Mouse (Mus musculus) embryonic facial prominence, embryonic 14.5 days (tissue): ENCODE measurements around the gene Slc24a3. TPM values are rescaled to one million over a fixed set of nuclear protein-coding genes. Genes with fewer than 3 reads are reported as not detected.
A peak's percentile ranks its signal among the peaks of the same experiment; 100 is the strongest.

Experiments used
- ATAC-seq: fragments of 200-750 bp; cut with Nextera tagmentation; 2 replicates; pipeline ENCODE4 v1.8.0; 2017; ENCODE audit warnings: low read depth, moderate number of reproducible peaks, moderate TSS enrichment
- DNase-seq: peaks from one replicate; pipeline ENCODE4 v3.0.0-alpha.2; 2015; ENCODE audit warnings: low spot score
- H3K27ac ChIP-seq: fragments of 300-500 bp; sonication (generic); replicated peaks from 2 replicates; pipeline ENCODE4 v1.5.1; 2014; ENCODE audit warnings: low read depth, mild to moderate bottlenecking, low read length, moderate library complexity
- H3K27me3 ChIP-seq: fragments of 300-500 bp; sonication (generic); replicated peaks from 2 replicates; pipeline ENCODE4 v1.6.1; 2014; ENCODE audit warnings: low read length; ENCODE audit not compliant: control insufficient read depth, insufficient read depth
- H3K36me3 ChIP-seq: fragments of 300-500 bp; sonication (generic); 2 replicates; pipeline ENCODE4 v1.6.1; 2014; ENCODE audit warnings: low read length, mixed read lengths; ENCODE audit not compliant: control insufficient read depth, insufficient read depth
- H3K4me1 ChIP-seq: fragments of 300-500 bp; sonication (generic); 2 replicates; pipeline ENCODE4 v1.6.1; 2014; ENCODE audit warnings: antibody characterized with exemption, low read length; ENCODE audit not compliant: control insufficient read depth, insufficient read depth
- H3K4me2 ChIP-seq: fragments of 300-500 bp; sonication (generic); 2 replicates; pipeline ENCODE4 v1.6.1; 2014; ENCODE audit warnings: low read depth, mild to moderate bottlenecking, low read length, moderate library complexity, mixed read lengths
- H3K4me3 ChIP-seq: fragments of 300-500 bp; sonication (generic); 2 replicates; pipeline ENCODE4 v1.5.1; 2014; ENCODE audit warnings: low read depth, mild to moderate bottlenecking, low read length
- H3K9ac ChIP-seq: fragments of 300-500 bp; sonication (generic); 2 replicates; pipeline ENCODE4 v1.6.1; 2014; ENCODE audit warnings: low read depth, mild to moderate bottlenecking, low read length, moderate library complexity, mixed read lengths
- H3K9me3 ChIP-seq: fragments of 300-500 bp; sonication (generic); 2 replicates; pipeline ENCODE4 v1.6.1; 2016; ENCODE audit warnings: low read length; ENCODE audit not compliant: control insufficient read depth
- whole genome bisulfite sequencing: fragments of 180-500 bp; shearing (Covaris S2); extraction: QIAGEN DNeasy Blood & Tissue Kit; methylation state at CpG from one replicate; pipeline ENCODE4 v1.1.7; 2014; 5-methylcytosine and 5-hydroxymethylcytosine counted together
- polyA plus RNA-seq: library from polyadenylated mRNA; unstranded; fragments of >200 nt; fragmentation: Nextera tagmentation; extraction: Ambion mirVana; gene quantifications from 2 replicates; pipeline ENCODE4 v1.2.1, GENCODE M21; 2014

Slc24a3 gene
- polyA plus RNA-seq, 1 experiment from 2014 or later = 6.4 TPM

- Histone ChIP-seq H3K9ac (no peak overlapping the region), H3K4me3 (no peak overlapping the region), H3K4me1 (no peaks in the 10 kb centered on the region), H3K9me3 (no peaks in the 10 kb centered on the region), H3K36me3 (no peaks in the 10 kb centered on the region), H3K27ac (no peak overlapping the region), H3K27me3 (no peaks in the 10 kb centered on the region), H3K4me2 (no peak overlapping the region)
- DNase-seq (peak; percentile 80), ATAC-seq (peak; percentile 62; the same call in 1 of the 2 replicates)
- WGBS = 19% methylated on average over 12 of the region's 12 CpGs
These were observed 6.4 kb upstream of the Slc24a3 start for GRCm38 (mm10) chr2:145161046-145161700.

DNA sequence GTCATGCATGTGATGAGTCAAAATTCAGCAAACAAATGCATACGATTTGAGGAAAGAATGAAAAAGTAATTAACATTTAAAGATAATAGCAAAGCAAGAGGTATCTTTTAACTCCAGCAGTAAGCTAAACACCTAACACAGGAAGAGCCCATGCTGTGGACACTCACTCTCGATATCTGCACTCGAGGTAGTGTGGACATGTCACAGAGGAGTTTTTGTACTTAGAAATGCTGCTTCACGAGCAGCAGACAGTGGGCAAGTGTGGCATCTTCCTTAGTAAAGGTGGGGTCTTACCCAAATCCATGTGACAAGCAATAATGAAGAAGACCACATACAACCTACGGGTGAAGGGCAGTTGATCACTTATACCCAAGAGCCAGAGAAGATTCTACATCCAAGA is 3.5 kb upstream of the Slc24a3 start:
- WGBS = 77% methylated on average over 5 of the region's 5 CpGs
- DNase-seq (no peak), ATAC-seq (no peak)
- Histone ChIP-seq H3K27ac (no peak overlapping the region), H3K4me1 (0 out of 2 replicates have a peak, but pooled peaks cover 3% of the 10 kb centered on the region), H3K9me3 (no peaks in the 10 kb centered on the region), H3K36me3 (no peaks in the 10 kb centered on the region), H3K27me3 (0 out of 2 replicates have a peak, but pooled peaks cover 2% of the 10 kb centered on the region), H3K4me2 (no peak overlapping the region), H3K9ac (no peak overlapping the region), H3K4me3 (no peak overlapping the region)

DNA sequence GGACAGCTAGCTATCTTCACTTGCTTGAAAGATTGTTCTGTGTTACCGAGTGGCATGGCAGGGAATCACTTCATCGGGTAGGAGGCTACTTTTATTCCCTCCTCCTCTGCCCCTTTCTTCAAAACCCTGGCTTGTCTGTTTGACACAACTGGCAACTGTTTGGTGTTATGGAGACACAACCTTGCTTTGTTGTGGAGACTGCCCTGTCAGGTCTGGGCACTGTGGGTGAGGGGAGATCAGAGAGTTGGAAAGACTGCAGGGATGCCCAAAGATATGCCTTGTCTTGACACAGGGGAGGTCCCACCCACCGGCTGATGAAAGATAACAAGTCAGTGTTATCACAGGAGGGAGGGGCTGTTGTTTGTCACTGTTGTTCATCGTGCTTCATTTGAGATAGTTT is 3.0 kb upstream of the Slc24a3 start:
- Histone ChIP-seq H3K9me3 (no peaks in the 10 kb centered on the region), H3K4me3 (no peak overlapping the region), H3K4me1 (0 out of 2 replicates have a peak, but pooled peaks cover 3% of the 10 kb centered on the region), H3K9ac (no peak overlapping the region), H3K4me2 (no peak overlapping the region), H3K27ac (no peak overlapping the region), H3K36me3 (no peaks in the 10 kb centered on the region), H3K27me3 (peaks cover 7% of the 10 kb centered on the region; the same call in 1 of the 2 replicates)
- 43% methylated on average over 4 of the region's 4 CpGs for WGBS
- ATAC-seq (no peak), DNase-seq (no peak)

DNA sequence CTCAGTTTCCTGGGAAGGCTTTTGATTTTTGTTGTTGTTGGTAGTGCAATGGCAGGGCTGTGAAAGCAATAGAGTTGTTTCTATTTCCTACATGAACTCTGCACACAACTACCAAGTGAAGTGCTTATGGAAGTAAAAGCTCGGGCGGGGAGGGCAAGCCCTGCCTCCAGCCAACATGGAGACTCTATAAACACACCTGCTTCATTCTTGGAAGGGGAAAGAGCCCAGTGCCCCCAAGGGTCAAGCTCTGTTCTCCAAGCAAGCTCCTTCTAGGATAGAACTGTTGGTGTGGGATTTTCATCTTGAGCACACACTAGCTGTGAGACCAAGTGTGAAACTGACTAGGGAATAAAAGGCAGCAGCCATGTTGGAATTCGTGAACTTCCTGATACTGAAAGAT is 2.5 kb upstream of the Slc24a3 start:
- no peak overlapping the region for H3K4me2 ChIP-seq
- H3K27ac ChIP-seq = no peak overlapping the region
- 95% methylated on average over 3 of the region's 3 CpGs for WGBS
- DNase-seq (no peak), ATAC-seq (no peak)
- no peak overlapping the region for H3K4me3 ChIP-seq
- 0 out of 2 replicates have a peak, but pooled peaks cover 3% of the 10 kb centered on the region for H3K4me1 ChIP-seq
- no peak overlapping the region for H3K9ac ChIP-seq
- H3K9me3 ChIP-seq = no peaks in the 10 kb centered on the region
- H3K36me3 ChIP-seq = no peaks in the 10 kb centered on the region
- peaks cover 8% of the 10 kb centered on the region; the same call in 1 of the 2 replicates for H3K27me3 ChIP-seq

DNA sequence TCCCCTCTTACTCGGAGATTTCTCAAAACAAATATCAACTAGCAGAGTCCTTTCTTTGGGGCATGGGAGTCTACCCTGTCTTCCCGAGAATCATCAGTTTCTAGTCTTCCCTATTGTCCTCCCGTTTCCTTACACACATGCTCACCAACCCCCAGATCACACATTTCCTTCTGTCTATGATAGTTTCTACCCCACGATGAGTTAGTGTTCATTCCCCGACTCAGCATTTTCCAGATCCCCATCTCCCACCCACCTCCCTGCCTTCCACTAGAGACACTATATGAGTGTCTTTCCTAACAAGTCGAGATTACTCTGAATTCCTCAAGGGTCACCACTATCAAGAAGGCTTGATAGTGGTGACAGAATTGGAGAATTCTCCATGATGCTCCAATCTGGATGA is 1.7 kb upstream of the Slc24a3 start:
- H3K36me3 ChIP-seq = no peaks in the 10 kb centered on the region
- no peaks in the 10 kb centered on the region for H3K9me3 ChIP-seq
- ATAC-seq (no peak), DNase-seq (no peak)
- H3K27me3 ChIP-seq = peaks cover 8% of the 10 kb centered on the region; the same call in 1 of the 2 replicates
- no peak overlapping the region for H3K27ac ChIP-seq
- H3K4me3 ChIP-seq = no peak overlapping the region
- 0 out of 2 replicates have a peak, but pooled peaks cover 3% of the 10 kb centered on the region for H3K4me1 ChIP-seq
- WGBS = 85% methylated on average over 6 of the region's 6 CpGs
- H3K4me2 ChIP-seq = no peak overlapping the region
- no peak overlapping the region for H3K9ac ChIP-seq

- peak overlapping the region; percentile 79 for H3K9ac ChIP-seq
- ATAC-seq = peak; percentile 69
- DNase-seq = peak; percentile 80
- 0 out of 2 replicates have a peak, but pooled peaks cover 3% of the 10 kb centered on the region for H3K4me1 ChIP-seq
- H3K9me3 ChIP-seq = no peaks in the 10 kb centered on the region
- H3K27ac ChIP-seq = peak overlapping the region; percentile 75
- peak overlapping the region; percentile 93 for H3K4me2 ChIP-seq
- peak overlapping the region; percentile 77 for H3K4me3 ChIP-seq
- H3K36me3 ChIP-seq = no peaks in the 10 kb centered on the region
- peaks cover 8% of the 10 kb centered on the region; the same call in 1 of the 2 replicates for H3K27me3 ChIP-seq
- WGBS = 0% methylated on average over 13 of the region's 38 CpGs
These were observed 397 bp upstream of the Slc24a3 start for GRCm38 (mm10) chr2:145167051-145167663.

GRCm38 (mm10) chr2:145168405-145168971 is 934 bp downstream of the Slc24a3 start:
- Histone ChIP-seq H3K27me3 (peaks cover 8% of the 10 kb centered on the region; the same call in 1 of the 2 replicates), H3K9ac (peak overlapping the region; percentile 79), H3K4me3 (peak overlapping the region; percentile 77), H3K27ac (peak overlapping the region; percentile 75; the same call in 1 of the 2 replicates), H3K4me1 (0 out of 2 replicates have a peak, but pooled peaks cover 3% of the 10 kb centered on the region), H3K4me2 (peak overlapping the region; percentile 93), H3K36me3 (no peaks in the 10 kb centered on the region), H3K9me3 (no peaks in the 10 kb centered on the region)
- peak; percentile 42 for DNase-seq
- WGBS = 8% methylated on average over 10 of the region's 10 CpGs
- ATAC-seq = peak; percentile 28; the same call in 1 of the 2 replicates

DNA sequence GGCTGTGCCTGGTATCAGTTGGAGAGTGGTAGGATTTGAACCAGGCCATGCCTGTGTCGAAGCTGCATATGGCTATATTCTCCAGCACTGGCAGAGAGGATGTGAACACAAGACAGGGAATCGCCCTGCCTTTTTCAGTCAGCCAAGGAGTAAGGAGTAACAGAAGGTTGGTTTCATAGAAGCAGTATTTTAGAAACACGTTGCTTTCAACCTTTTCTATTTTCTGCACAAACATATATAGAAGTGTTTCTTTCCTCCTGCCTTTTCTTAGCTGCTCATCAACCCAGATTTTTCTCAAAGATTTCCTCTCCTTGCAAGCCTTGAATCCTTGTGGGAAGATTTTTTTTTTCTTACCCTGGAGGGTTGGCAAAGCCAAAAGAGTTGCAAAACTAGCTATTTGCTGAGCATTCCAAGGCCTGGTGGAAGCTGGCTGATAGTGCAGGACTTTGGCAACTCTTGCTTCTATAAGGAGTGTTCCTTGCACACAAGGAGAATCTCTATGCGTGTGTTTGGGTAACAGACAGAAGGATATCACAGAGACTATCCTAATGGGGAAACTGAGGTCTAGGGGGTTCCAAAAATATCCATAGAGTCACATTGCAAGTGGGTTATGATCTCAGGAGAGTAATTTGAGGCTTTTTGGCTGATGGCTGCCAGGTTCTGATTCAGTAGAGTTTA is 5.6 kb downstream of the Slc24a3 start:
- Histone ChIP-seq H3K4me3 (no peak overlapping the region), H3K9ac (no peak overlapping the region), H3K27me3 (peaks cover 8% of the 10 kb centered on the region; the same call in 1 of the 2 replicates), H3K36me3 (no peaks in the 10 kb centered on the region), H3K4me2 (no peak overlapping the region), H3K4me1 (no peaks in the 10 kb centered on the region), H3K9me3 (no peaks in the 10 kb centered on the region), H3K27ac (no peak overlapping the region)
- ATAC-seq (no peak), DNase-seq (no peak)
- 89% methylated on average over 4 of the region's 4 CpGs for WGBS
